Mouse (Mus musculus): ENCODE measurements at regions not wholly inside any gene's neighbourhood (a gene's known extent, or its start where the extent isn't known, plus 50 kb on each side); places are given as distances from the start of the nearest gene placed in this dataset.
A peak's percentile ranks its signal among the peaks of the same experiment; 100 is the strongest.

- Histone ChIP-seq H3K4me1 (ENCODE audit: control insufficient read depth, insufficient read depth, low read length) (no peaks in the 10 kb centered on the region), H3K27ac (ENCODE audit: insufficient read depth, low read length) (no peak overlapping the region), H3K4me3 (ENCODE audit: insufficient read depth, low read length) (no peak overlapping the region)
- TF ChIP-seq CTCF (IDR thresholded peaks at IDR 0.05; ENCODE audit: borderline replicate concordance, insufficient read depth, low read length) (no peak), POLR2A (IDR thresholded peaks at IDR 0.05; ENCODE audit: low read depth, low read length) (no peak)
Observed at GRCm38 (mm10) chr6:31692024-31692423, 128.2 kb upstream of the Podxl start.

- no peak overlapping the region for H3K4me3 ChIP-seq (ENCODE audit: insufficient read depth, low read length)
- H3K27ac ChIP-seq (ENCODE audit: insufficient read depth, low read length): no peak overlapping the region
- no peaks in the 10 kb centered on the region for H3K4me1 ChIP-seq (ENCODE audit: control insufficient read depth, insufficient read depth, low read length)
- no peak for TF ChIP-seq CTCF (IDR thresholded peaks at IDR 0.05; ENCODE audit: borderline replicate concordance, insufficient read depth, low read length)
- no peak for TF ChIP-seq POLR2A (IDR thresholded peaks at IDR 0.05; ENCODE audit: low read depth, low read length)
Observed at GRCm38 (mm10) chr6:31680101-31680500, 116.3 kb upstream of the Podxl start.

GRCm38 (mm10) chr6:31665671-31666486 lies 102.1 kb upstream of the Podxl start:
- H3K4me1 ChIP-seq (ENCODE audit: control insufficient read depth, insufficient read depth, low read length): peaks cover 6% of the 10 kb centered on the region; the same call in 1 of the 2 replicates
- no peak overlapping the region for H3K4me3 ChIP-seq (ENCODE audit: insufficient read depth, low read length)
- H3K27ac ChIP-seq (ENCODE audit: insufficient read depth, low read length): no peak overlapping the region
- TF ChIP-seq POLR2A (IDR thresholded peaks at IDR 0.05; ENCODE audit: low read depth, low read length) (no peak), CTCF (IDR thresholded peaks at IDR 0.05; ENCODE audit: borderline replicate concordance, insufficient read depth, low read length) (no peak)

GRCm38 (mm10) chr6:31664495-31664894 lies 100.7 kb upstream of the Podxl start:
- TF ChIP-seq POLR2A (IDR thresholded peaks at IDR 0.05; ENCODE audit: low read depth, low read length) (no peak), CTCF (IDR thresholded peaks at IDR 0.05; ENCODE audit: borderline replicate concordance, insufficient read depth, low read length) (peak; percentile 92)
- peaks cover 6% of the 10 kb centered on the region; the same call in 1 of the 2 replicates for H3K4me1 ChIP-seq (ENCODE audit: control insufficient read depth, insufficient read depth, low read length)
- no peak overlapping the region for H3K27ac ChIP-seq (ENCODE audit: insufficient read depth, low read length)
- H3K4me3 ChIP-seq (ENCODE audit: insufficient read depth, low read length): no peak overlapping the region

- no peak for TF ChIP-seq POLR2A (IDR thresholded peaks at IDR 0.05; ENCODE audit: low read depth, low read length)
- TF ChIP-seq CTCF (IDR thresholded peaks at IDR 0.05; ENCODE audit: borderline replicate concordance, insufficient read depth, low read length): peak; percentile 31; the same call in 1 of the 2 replicates
Observed at GRCm38 (mm10) chr6:31660778-31661177, 97.0 kb upstream of the Podxl start.

GRCm38 (mm10) chr6:31659901-31660300 lies 96.1 kb upstream of the Podxl start:
- Histone ChIP-seq H3K4me1 (ENCODE audit: control insufficient read depth, insufficient read depth, low read length) (no peaks in the 10 kb centered on the region), H3K4me3 (ENCODE audit: insufficient read depth, low read length) (no peak overlapping the region), H3K27ac (ENCODE audit: insufficient read depth, low read length) (no peak overlapping the region)
- no peak for TF ChIP-seq CTCF (IDR thresholded peaks at IDR 0.05; ENCODE audit: borderline replicate concordance, insufficient read depth, low read length)
- no peak for TF ChIP-seq POLR2A (IDR thresholded peaks at IDR 0.05; ENCODE audit: low read depth, low read length)

More at GRCm38 (mm10) chr6:31660778-31661177, 97.0 kb upstream of the Podxl start:
- peaks cover 4% of the 10 kb centered on the region; the same call in 1 of the 2 replicates for H3K4me1 ChIP-seq (ENCODE audit: control insufficient read depth, insufficient read depth, low read length)
- no peak overlapping the region for H3K27ac ChIP-seq (ENCODE audit: insufficient read depth, low read length)
- no peak overlapping the region for H3K4me3 ChIP-seq (ENCODE audit: insufficient read depth, low read length)

GRCm38 (mm10) chr6:31658447-31659199 lies 94.8 kb upstream of the Podxl start:
- H3K4me3 ChIP-seq (ENCODE audit: insufficient read depth, low read length): no peak overlapping the region
- H3K4me1 ChIP-seq (ENCODE audit: control insufficient read depth, insufficient read depth, low read length): no peaks in the 10 kb centered on the region
- H3K27ac ChIP-seq (ENCODE audit: insufficient read depth, low read length): no peak overlapping the region
- TF ChIP-seq CTCF (IDR thresholded peaks at IDR 0.05; ENCODE audit: borderline replicate concordance, insufficient read depth, low read length) (no peak), POLR2A (IDR thresholded peaks at IDR 0.05; ENCODE audit: low read depth, low read length) (no peak)

- no peak for TF ChIP-seq POLR2A (IDR thresholded peaks at IDR 0.05; ENCODE audit: low read depth, low read length)
- no peak for TF ChIP-seq CTCF (IDR thresholded peaks at IDR 0.05; ENCODE audit: borderline replicate concordance, insufficient read depth, low read length)
- Histone ChIP-seq H3K4me3 (ENCODE audit: insufficient read depth, low read length) (no peak overlapping the region), H3K4me1 (ENCODE audit: control insufficient read depth, insufficient read depth, low read length) (no peaks in the 10 kb centered on the region), H3K27ac (ENCODE audit: insufficient read depth, low read length) (no peak overlapping the region)
Observed at GRCm38 (mm10) chr6:31650791-31651476, 87.2 kb upstream of the Podxl start.

GRCm38 (mm10) chr6:31645261-31645660 lies 81.5 kb upstream of the Podxl start:
- no peak overlapping the region for H3K27ac ChIP-seq (ENCODE audit: insufficient read depth, low read length)
- no peak for TF ChIP-seq CTCF (IDR thresholded peaks at IDR 0.05; ENCODE audit: borderline replicate concordance, insufficient read depth, low read length)
- no peak for TF ChIP-seq POLR2A (IDR thresholded peaks at IDR 0.05; ENCODE audit: low read depth, low read length)
- no peaks in the 10 kb centered on the region; the same call in 1 of the 2 replicates for H3K4me1 ChIP-seq (ENCODE audit: control insufficient read depth, insufficient read depth, low read length)
- H3K4me3 ChIP-seq (ENCODE audit: insufficient read depth, low read length): no peak overlapping the region
